Mouse (Mus musculus) cerebellum, adult 2 months (tissue): ENCODE results near the gene Ogdhl. TPM values are rescaled to one million over a fixed set of nuclear protein-coding genes. Genes with fewer than 3 reads are reported as not detected.

Source experiments
- DNase-seq, 2 experiments: peaks; one replicate each; pipeline ENCODE4 v3.0.0; 2021
- H3K27ac ChIP-seq: fragments of 200-500 bp; 2 replicates; pipeline ENCODE4 v1.5.1; 2012; ENCODE audit warnings: low read length, control low read depth, inconsistent platforms; ENCODE audit not compliant: insufficient read depth
- H3K27me3 ChIP-seq: fragments of 200-500 bp; 2 replicates; pipeline ENCODE4 v1.6.1; 2012; ENCODE audit warnings: inconsistent platforms, mild to moderate bottlenecking, low read length, moderate library complexity; ENCODE audit not compliant: control insufficient read depth, insufficient read depth
- H3K4me1 ChIP-seq: fragments of 200-500 bp; 2 replicates; pipeline ENCODE4 v1.6.1; 2011; ENCODE audit warnings: low read length; ENCODE audit not compliant: control insufficient read depth, insufficient read depth
- H3K4me3 ChIP-seq: fragments of 200-500 bp; replicated peaks from 2 replicates; pipeline ENCODE3; 2011; ENCODE audit warnings: mild to moderate bottlenecking, low read depth, low read length, control low read depth; ENCODE audit not compliant: insufficient read depth
- CTCF ChIP-seq: fragments of 200-500 bp; IDR thresholded peaks from 2 replicates; pipeline ENCODE4 v1.5.1; 2011; ENCODE audit warnings: low read depth, mild to moderate bottlenecking, control low read depth, low read length, moderate library complexity, borderline replicate concordance; ENCODE audit not compliant: insufficient read depth
- POLR2A ChIP-seq: fragments of 200-500 bp; IDR thresholded peaks from 2 replicates; pipeline ENCODE4 v1.6.1; 2011; ENCODE audit warnings: low read length, control low read depth, borderline replicate concordance; ENCODE audit not compliant: insufficient read depth
- WGBS: fragments of 180-500 bp; shearing (Covaris S2); methylation state at CpG from one replicate; pipeline ENCODE4 v1.1.7; 2018; 5-methylcytosine and 5-hydroxymethylcytosine counted together
- polyA plus RNA-seq: library from polyadenylated mRNA; depleted of rRNA; stranded (reverse); fragments of >200 nt; gene quantifications from 2 replicates; pipeline ENCODE4 v1.2.3, GENCODE M21; 2012

Gene Ogdhl
- polyA plus RNA-seq, 1 experiment: 91.2 TPM

DNA sequence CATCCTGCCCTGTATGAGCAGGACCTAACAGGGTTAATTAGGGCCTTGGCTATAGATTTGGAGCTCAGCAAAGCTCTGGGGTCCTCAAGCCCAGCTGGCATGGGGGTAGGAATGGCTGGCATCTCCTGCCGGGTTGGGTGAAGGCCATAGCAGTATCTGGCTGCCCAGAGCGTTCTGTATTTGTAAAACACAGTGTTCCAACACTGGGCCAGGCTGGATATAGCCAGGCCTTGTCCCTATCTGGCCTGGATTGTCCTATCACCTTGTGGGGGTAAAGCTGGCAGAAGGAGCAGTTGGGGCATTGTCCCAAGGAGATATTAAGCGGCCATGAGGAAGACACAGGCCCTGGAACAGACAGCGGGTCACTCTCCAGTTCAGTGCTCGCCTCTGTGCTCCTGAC, 1.4 kb downstream of the Ogdhl start:
- 68% methylated on average over 5 of the region's 5 CpGs for WGBS
- H3K27ac ChIP-seq: no peak overlapping the region

DNA sequence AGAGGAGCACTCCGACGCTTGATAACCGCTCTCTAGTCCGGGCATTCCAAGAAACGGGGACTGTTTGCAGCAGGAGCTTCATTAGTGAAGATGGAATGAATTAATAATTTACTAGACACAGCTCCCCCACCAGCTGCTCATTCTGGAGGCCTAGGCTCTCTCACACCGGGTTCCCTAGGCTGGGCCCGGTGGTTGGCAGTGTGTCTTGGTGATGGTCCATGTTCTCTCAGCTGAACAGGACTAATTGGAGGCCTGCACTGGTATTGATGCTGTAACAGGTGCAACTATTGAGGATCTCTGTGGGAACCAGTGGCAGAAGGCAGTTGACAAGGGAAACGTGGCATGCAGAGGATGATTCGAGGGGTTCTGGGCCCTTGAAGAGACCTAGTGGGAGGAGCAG, 5.5 kb downstream of the Ogdhl start:
- 40% methylated on average over 9 of the region's 9 CpGs for WGBS
- H3K27me3 ChIP-seq: no peaks in the 10 kb centered on the region
- H3K4me3 ChIP-seq: no peak overlapping the region
- peak in 1 of 2 experiments; percentile 37 for DNase-seq
- H3K27ac ChIP-seq: no peak overlapping the region
- H3K4me1 ChIP-seq: peaks cover 11% of the 10 kb centered on the region; the same call in 1 of the 2 replicates
- no peak for TF ChIP-seq CTCF
- TF ChIP-seq POLR2A: no peak

More for the DNA sequence above, 1.4 kb downstream of the Ogdhl start:
- H3K4me3 ChIP-seq: no peak overlapping the region
- H3K4me1 ChIP-seq: peaks cover 11% of the 10 kb centered on the region; the same call in 1 of the 2 replicates
- TF ChIP-seq CTCF: no peak
- no peaks in the 10 kb centered on the region for H3K27me3 ChIP-seq
- DNase-seq: peak in 1 of 2 experiments; percentile 31

DNA sequence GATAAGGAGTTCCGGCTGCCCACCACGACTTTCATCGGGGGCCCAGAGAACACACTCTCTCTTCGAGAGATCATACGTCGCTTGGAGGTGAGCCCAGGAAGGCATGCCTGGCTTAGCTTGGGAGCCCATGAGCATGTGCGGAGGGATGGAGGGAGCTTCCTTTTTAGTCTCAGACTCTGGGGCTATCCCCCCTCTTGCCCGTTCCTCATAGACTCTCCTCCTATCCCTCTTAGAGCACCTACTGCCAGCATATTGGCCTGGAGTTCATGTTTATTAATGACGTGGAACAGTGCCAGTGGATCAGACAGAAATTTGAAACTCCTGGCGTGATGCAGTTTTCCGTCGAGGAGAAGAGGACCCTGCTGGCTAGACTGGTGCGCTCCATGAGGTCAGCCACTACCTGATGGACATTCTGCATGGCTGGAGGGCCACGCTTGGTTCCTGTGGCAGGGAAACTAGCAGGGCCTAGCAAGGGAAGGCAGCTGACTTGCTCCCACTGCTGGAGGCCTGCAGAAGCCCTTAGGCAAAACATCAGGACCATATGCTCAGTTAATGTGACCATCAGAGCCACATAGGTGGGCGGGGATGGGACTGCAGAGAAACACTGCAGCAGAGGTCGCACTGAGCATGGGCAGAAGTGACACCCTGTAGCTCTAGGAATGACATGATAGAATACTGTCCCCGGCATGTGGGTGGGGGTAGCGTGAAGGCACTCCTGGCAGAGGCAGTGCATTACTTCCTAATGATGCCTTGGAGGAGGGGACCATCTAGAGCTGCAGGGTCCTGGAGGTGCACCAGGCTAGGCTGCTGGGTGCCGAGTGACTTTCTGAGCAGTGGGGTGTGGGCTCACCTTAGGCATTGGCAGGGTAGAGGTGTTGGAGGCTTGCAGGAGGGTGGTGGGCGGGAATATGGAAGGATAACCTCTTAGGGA, 11.0 kb downstream of the Ogdhl start:
- Histone ChIP-seq H3K27me3 (no peaks in the 10 kb centered on the region), H3K4me3 (no peak overlapping the region), H3K4me1 (peaks cover 16% of the 10 kb centered on the region), H3K27ac (no peak overlapping the region)
- DNase-seq: no peak
- TF ChIP-seq POLR2A (no peak), CTCF (no peak)
- WGBS: 69% methylated on average over 20 of the region's 20 CpGs

DNA sequence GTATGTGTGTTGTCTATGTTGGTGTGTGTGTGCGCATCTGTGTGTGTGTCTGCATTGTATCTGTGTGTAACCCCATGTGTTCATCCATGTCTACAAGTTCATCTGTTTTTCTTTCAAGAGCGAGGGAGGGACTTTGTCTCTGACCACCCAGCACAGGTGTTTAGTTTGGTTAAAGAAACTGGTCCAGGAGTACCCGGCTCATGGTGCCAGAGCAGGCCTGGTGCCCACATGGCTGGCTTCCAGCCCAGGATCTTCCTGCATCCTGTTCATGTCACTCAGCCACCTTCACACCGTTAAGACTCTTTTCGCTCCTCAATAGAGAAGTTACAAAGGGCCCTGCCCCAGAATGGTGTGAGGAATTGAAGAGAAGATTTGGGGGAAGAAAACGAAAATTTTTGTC, 14.2 kb downstream of the Ogdhl start:
- H3K27ac ChIP-seq: no peak overlapping the region
- TF ChIP-seq CTCF: no peak
- no peaks in the 10 kb centered on the region for H3K27me3 ChIP-seq
- peaks cover 16% of the 10 kb centered on the region for H3K4me1 ChIP-seq
- H3K4me3 ChIP-seq: no peak overlapping the region
- WGBS: 33% methylated on average over 6 of the region's 6 CpGs
- peak; percentile 68 to 75 for DNase-seq

DNA sequence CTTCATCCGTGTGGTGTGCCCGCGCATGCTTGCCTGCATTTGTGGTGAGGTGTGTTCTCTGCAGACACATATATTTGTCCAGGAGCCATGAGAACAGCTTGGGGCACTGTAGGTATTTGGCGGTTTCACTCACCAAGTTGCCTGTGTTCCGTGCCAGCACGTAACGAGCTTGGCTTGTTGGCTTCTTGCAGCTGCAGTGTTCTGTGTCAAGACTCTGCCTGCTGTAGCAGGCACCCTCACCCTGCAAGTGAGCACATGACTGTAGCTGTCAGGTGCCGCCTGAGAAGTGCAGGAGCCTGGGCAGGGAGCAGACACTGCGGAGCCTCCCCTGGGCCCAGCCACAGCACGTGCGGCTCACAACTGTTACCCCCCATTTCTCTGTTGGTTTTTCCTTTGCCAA, 14.7 kb downstream of the Ogdhl start:
- DNase-seq: peak; percentile 81 to 91
- Histone ChIP-seq H3K4me3 (no peak overlapping the region), H3K4me1 (peaks cover 16% of the 10 kb centered on the region), H3K27ac (no peak overlapping the region), H3K27me3 (no peaks in the 10 kb centered on the region)
- WGBS: 18% methylated on average over 11 of the region's 11 CpGs
- no peak for TF ChIP-seq CTCF
- TF ChIP-seq POLR2A: no peak

DNA sequence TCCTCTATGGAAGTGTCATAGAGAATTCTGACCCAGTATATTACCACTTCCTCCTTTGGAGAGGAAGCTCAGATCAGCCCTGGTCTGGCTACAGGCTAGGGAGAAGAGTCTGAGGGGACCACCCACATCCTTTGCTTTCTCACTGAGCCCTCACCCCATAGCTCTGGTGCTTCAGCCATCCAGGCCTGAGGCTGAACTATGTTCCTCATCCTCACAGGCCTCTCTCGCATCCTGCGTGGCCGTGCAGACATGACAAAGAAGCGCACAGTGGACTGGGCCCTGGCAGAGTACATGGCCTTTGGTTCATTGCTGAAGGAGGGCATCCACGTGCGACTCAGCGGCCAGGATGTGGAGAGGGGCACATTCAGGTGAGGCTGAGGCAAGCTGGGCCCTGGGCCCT, 20.0 kb downstream of the Ogdhl start:
- TF ChIP-seq CTCF (no peak), POLR2A (no peak)

DNA sequence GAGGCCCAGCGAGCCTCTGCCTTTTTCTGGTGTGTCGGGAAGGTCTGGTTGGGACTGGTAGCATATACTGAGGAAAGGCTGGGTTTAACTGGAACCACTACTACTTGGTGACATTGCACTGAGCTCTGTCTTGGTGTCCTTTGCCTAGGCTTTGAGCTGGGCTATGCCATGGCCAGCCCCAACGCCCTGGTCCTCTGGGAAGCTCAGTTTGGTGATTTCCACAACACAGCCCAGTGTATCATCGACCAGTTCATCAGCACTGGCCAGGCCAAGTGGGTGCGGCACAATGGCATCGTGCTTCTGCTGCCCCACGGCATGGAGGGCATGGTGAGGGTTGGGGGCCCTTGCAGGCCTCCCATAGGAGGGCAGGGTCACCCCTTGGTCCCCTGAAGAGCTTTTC, 22.4 kb downstream of the Ogdhl start:
- DNase-seq: no peak
- 95% methylated on average over 7 of the region's 7 CpGs for WGBS
- no peak overlapping the region for H3K27ac ChIP-seq
- no peaks in the 10 kb centered on the region for H3K27me3 ChIP-seq
- no peaks in the 10 kb centered on the region for H3K4me1 ChIP-seq
- no peak overlapping the region for H3K4me3 ChIP-seq
- no peak for TF ChIP-seq CTCF
- TF ChIP-seq POLR2A: no peak

More for the DNA sequence above, 20.0 kb downstream of the Ogdhl start:
- no peak overlapping the region for H3K4me3 ChIP-seq
- H3K4me1 ChIP-seq: peaks cover 4% of the 10 kb centered on the region; the same call in 1 of the 2 replicates
- H3K27ac ChIP-seq: no peak overlapping the region
- H3K27me3 ChIP-seq: no peaks in the 10 kb centered on the region
- DNase-seq: no peak
- WGBS: 98% methylated on average over 7 of the region's 7 CpGs

DNA sequence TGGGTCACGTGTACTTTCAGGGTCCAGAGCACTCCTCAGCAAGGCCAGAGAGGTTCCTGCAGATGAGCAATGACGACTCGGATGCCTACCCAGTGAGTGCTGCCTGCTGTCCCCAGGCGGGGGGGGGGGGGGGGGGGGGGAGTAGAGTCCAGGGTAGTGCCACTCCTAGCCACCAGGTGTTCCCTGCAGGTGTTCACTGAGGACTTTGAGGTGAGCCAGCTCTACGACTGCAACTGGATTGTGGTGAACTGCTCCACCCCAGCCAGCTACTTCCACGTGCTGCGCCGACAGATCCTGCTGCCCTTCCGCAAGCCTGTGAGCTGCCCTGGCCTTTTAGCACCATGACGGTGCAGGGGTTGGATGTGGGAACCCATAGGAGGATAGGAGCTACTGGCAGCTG, 22.9 kb downstream of the Ogdhl start:
- Histone ChIP-seq H3K4me1 (no peaks in the 10 kb centered on the region), H3K4me3 (no peak overlapping the region), H3K27me3 (no peaks in the 10 kb centered on the region), H3K27ac (no peak overlapping the region)
- TF ChIP-seq POLR2A (no peak), CTCF (no peak)
- no peak for DNase-seq
- 62% methylated on average over 10 of the region's 10 CpGs for WGBS
